ENCODE assay signal across 14 mouse cellular contexts in genomic region chr7:45867871-45868270, GRCm38 (mm10). TPM values are rescaled to one million over a fixed set of nuclear protein-coding genes. Genes with fewer than 3 reads are reported as not detected.
DNase-seq lines count a peak whose midpoint lies in the region; ATAC-seq and TF ChIP-seq lines count a peak whose summit lies in the region.
"Had no signal": no experiment of that assay in that cellular context is flagged by ENCODE, and none has a peak within 500 bp of the region (broad histone marks: within the 10 kb centered on the region; RNA-seq: fewer than 3 reads in every experiment).

No protein-coding gene starts in this region.

- no peaks in the 10 kb centered on the region for H3K9me3 ChIP-seq in neural tube, embryonic 12.5 days
- no peaks in the 10 kb centered on the region for H3K9me3 ChIP-seq in forebrain, embryonic 16.5 days (ENCODE audit: control insufficient read depth, low read length)
- H3K9me3 ChIP-seq in limb, embryonic 13.5 days, result no peaks in the 10 kb centered on the region
- H3K9me3 ChIP-seq: embryonic facial prominence, embryonic 15.5 days; limb, embryonic 12.5 days had no signal

- no peak overlapping the region for H3K4me3 ChIP-seq in neural tube, embryonic 12.5 days
- H3K4me3 ChIP-seq in forebrain, embryonic 16.5 days (replicated peaks; ENCODE audit: low read length), result no peak overlapping the region
- H3K4me3 ChIP-seq in limb, embryonic 13.5 days, result no peak overlapping the region; the same call in 1 of the 2 replicates
- H3K4me3 ChIP-seq in olfactory bulb, adult 2 months (ENCODE audit: insufficient read depth, low read depth, low read length), result peak overlapping the region; percentile 41
- H3K4me3 ChIP-seq: layer of hippocampus, adult 2 months had no signal

- no peak for DNase-seq in neural tube, embryonic 10.5 days (ENCODE audit: extremely low spot score, low spot score)
- no peak for DNase-seq in testis, postnatal 14 days (ENCODE audit: low spot score)
- DNase-seq in ovary, adult 18-20 months (ENCODE audit: low spot score), result no peak
- DNase-seq: gastrocnemius, postnatal 36 days; lung, postnatal 10 days; right cerebral cortex, postnatal 4 days had no signal

- peak overlapping the region; percentile 33; the same call in 1 of the 2 replicates for H3K9ac ChIP-seq in neural tube, embryonic 12.5 days
- no peak overlapping the region for H3K9ac ChIP-seq in forebrain, embryonic 16.5 days (replicated peaks; ENCODE audit: low read depth, low read length)
- H3K9ac ChIP-seq in limb, embryonic 13.5 days, result no peak overlapping the region
- H3K9ac ChIP-seq: embryonic facial prominence, embryonic 15.5 days had no signal

- 9% methylated on average over 2 of the region's 2 CpGs for WGBS in neural tube, embryonic 12.5 days
- WGBS in forebrain, embryonic 16.5 days, result 11% methylated on average over 2 of the region's 2 CpGs
- 23% methylated on average over 2 of the region's 2 CpGs for WGBS in limb, embryonic 13.5 days
- WGBS in olfactory bulb, adult 2 months, result 52% methylated on average over 2 of the region's 2 CpGs

- peaks cover 53% of the 10 kb centered on the region for H3K4me1 ChIP-seq in neural tube, embryonic 12.5 days
- peaks cover 42% of the 10 kb centered on the region for H3K4me1 ChIP-seq in forebrain, embryonic 16.5 days (replicated peaks; ENCODE audit: control insufficient read depth, insufficient read depth, low read length)
- peaks cover 36% of the 10 kb centered on the region for H3K4me1 ChIP-seq in limb, embryonic 13.5 days
- peaks cover 36% of the 10 kb centered on the region for H3K4me1 ChIP-seq in olfactory bulb, adult 2 months (ENCODE audit: control insufficient read depth, insufficient read depth, low read length)

- ATAC-seq in neural tube, embryonic 12.5 days (ENCODE audit: low FRiP score, low read depth), result no peak
- no peak for ATAC-seq in forebrain, embryonic 16.5 days
- ATAC-seq in limb, embryonic 13.5 days (ENCODE audit: low FRiP score, low read depth), result no peak
- ATAC-seq in cerebellum, adult (ENCODE audit: insufficient number of reproducible peaks, low FRiP score, low TSS enrichment), result no peak

- no peaks in the 10 kb centered on the region for H3K36me3 ChIP-seq in neural tube, embryonic 12.5 days
- no peaks in the 10 kb centered on the region for H3K36me3 ChIP-seq in forebrain, embryonic 16.5 days (ENCODE audit: control insufficient read depth, insufficient read depth)
- H3K36me3 ChIP-seq in limb, embryonic 13.5 days, result no peaks in the 10 kb centered on the region
- H3K36me3 ChIP-seq: embryonic facial prominence, embryonic 15.5 days; limb, embryonic 12.5 days had no signal

- peaks cover 64% of the 10 kb centered on the region for H3K27me3 ChIP-seq in neural tube, embryonic 12.5 days (replicated peaks)
- H3K27me3 ChIP-seq in forebrain, embryonic 16.5 days (replicated peaks; ENCODE audit: control insufficient read depth, insufficient read depth, low read length), result peaks cover 5% of the 10 kb centered on the region; the same call in 1 of the 2 replicates
- peaks cover 64% of the 10 kb centered on the region for H3K27me3 ChIP-seq in limb, embryonic 13.5 days

- TF ChIP-seq CTCF in olfactory bulb, adult 2 months (IDR thresholded peaks at IDR 0.05; ENCODE audit: insufficient read depth, low read depth, low read length), result no peak

- TF ChIP-seq POLR2A in olfactory bulb, adult 2 months (IDR thresholded peaks at IDR 0.05; ENCODE audit: insufficient read depth, low read depth, low read length), result no peak

- no peak overlapping the region for H3K27ac ChIP-seq in neural tube, embryonic 12.5 days
- H3K27ac ChIP-seq in forebrain, embryonic 16.5 days (ENCODE audit: low read length), result no peak overlapping the region
- no peak overlapping the region for H3K27ac ChIP-seq in limb, embryonic 13.5 days
- peak overlapping the region; percentile 32; the same call in 1 of the 2 replicates for H3K27ac ChIP-seq in olfactory bulb, adult 2 months (ENCODE audit: insufficient read depth, low read depth, low read length)
- H3K27ac ChIP-seq: embryonic facial prominence, embryonic 15.5 days; layer of hippocampus, adult 2 months; limb, embryonic 12.5 days had no signal

- peak overlapping the region; percentile 85 for H3K4me2 ChIP-seq in neural tube, embryonic 12.5 days (replicated peaks)
- peak overlapping the region; percentile 70 for H3K4me2 ChIP-seq in forebrain, embryonic 16.5 days (ENCODE audit: low read length)
- peak overlapping the region; percentile 76 for H3K4me2 ChIP-seq in limb, embryonic 13.5 days (replicated peaks)

RNA-seq across cellular contexts. Expression of gene Kdelr1, which starts 4.7 kb away (rescaled TPM):
- 41.8 and 54.4 TPM in 2 replicates for polyA plus RNA-seq in neural tube, embryonic 12.5 days (2016; fragmentation: Nextera tagmentation; extraction: Ambion mirVana)
- 41.8 TPM in 2 replicates for polyA plus RNA-seq in forebrain, embryonic 16.5 days (2015; fragmentation: Nextera tagmentation; extraction: Ambion mirVana)
- 69.4 and 73.7 TPM in 2 replicates for polyA plus RNA-seq in limb, embryonic 13.5 days (2015; fragmentation: Nextera tagmentation; extraction: Ambion mirVana)
- polyA plus RNA-seq in olfactory bulb, adult 2 months (2012; ENCODE audit: insufficient read depth, insufficient read length, low replicate concordance, missing spikeins), result not detected in 2 replicates

RNA-seq across cellular contexts. Expression of gene Grin2d, which starts 10.3 kb away (rescaled TPM):
- polyA plus RNA-seq in neural tube, embryonic 12.5 days (2016; fragmentation: Nextera tagmentation; extraction: Ambion mirVana), result 1.3 and 1.5 TPM in 2 replicates
- polyA plus RNA-seq in forebrain, embryonic 16.5 days (2015; fragmentation: Nextera tagmentation; extraction: Ambion mirVana), result 0.56 and 1.5 TPM in 2 replicates
- polyA plus RNA-seq in limb, embryonic 13.5 days (2015; fragmentation: Nextera tagmentation; extraction: Ambion mirVana), result 0.43 and 0.59 TPM in 2 replicates
- not detected in 2 replicates for polyA plus RNA-seq in olfactory bulb, adult 2 months (2012; ENCODE audit: insufficient read depth, insufficient read length, low replicate concordance, missing spikeins)

RNA-seq across cellular contexts. Expression of gene Syngr4, which starts 28.6 kb away (rescaled TPM):
- 0.22 and 0.56 TPM in 2 replicates for polyA plus RNA-seq in neural tube, embryonic 12.5 days (2016; fragmentation: Nextera tagmentation; extraction: Ambion mirVana)
- 0.63 TPM in 1 of 2 replicates, not detected in the other for polyA plus RNA-seq in forebrain, embryonic 16.5 days (2015; fragmentation: Nextera tagmentation; extraction: Ambion mirVana)
- polyA plus RNA-seq in limb, embryonic 13.5 days (2015; fragmentation: Nextera tagmentation; extraction: Ambion mirVana), result 0.43 and 0.46 TPM in 2 replicates
- not detected in 2 replicates for polyA plus RNA-seq in olfactory bulb, adult 2 months (2012; ENCODE audit: insufficient read depth, insufficient read length, low replicate concordance, missing spikeins)

RNA-seq across cellular contexts. Expression of gene Tmem143, which starts 28.9 kb away (rescaled TPM):
- 3.9 and 4.4 TPM in 2 replicates for polyA plus RNA-seq in neural tube, embryonic 12.5 days (2016; fragmentation: Nextera tagmentation; extraction: Ambion mirVana)
- 5.7 and 6.0 TPM in 2 replicates for polyA plus RNA-seq in forebrain, embryonic 16.5 days (2015; fragmentation: Nextera tagmentation; extraction: Ambion mirVana)
- polyA plus RNA-seq in limb, embryonic 13.5 days (2015; fragmentation: Nextera tagmentation; extraction: Ambion mirVana), result 4.9 and 5.2 TPM in 2 replicates
- polyA plus RNA-seq in olfactory bulb, adult 2 months (2012; ENCODE audit: insufficient read depth, insufficient read length, low replicate concordance, missing spikeins), result not detected in 2 replicates

RNA-seq across cellular contexts. Expression of gene Grwd1, which starts 37.1 kb away (rescaled TPM):
- polyA plus RNA-seq in neural tube, embryonic 12.5 days (2016; fragmentation: Nextera tagmentation; extraction: Ambion mirVana), result 48.3 and 50.7 TPM in 2 replicates
- polyA plus RNA-seq in forebrain, embryonic 16.5 days (2015; fragmentation: Nextera tagmentation; extraction: Ambion mirVana), result 45.3 and 46.1 TPM in 2 replicates
- 69.1 and 71.6 TPM in 2 replicates for polyA plus RNA-seq in limb, embryonic 13.5 days (2015; fragmentation: Nextera tagmentation; extraction: Ambion mirVana)
- polyA plus RNA-seq in olfactory bulb, adult 2 months (2012; ENCODE audit: insufficient read depth, insufficient read length, low replicate concordance, missing spikeins), result not detected in 2 replicates

Comparison
In these comparisons a context has a peak if more than half of its experiments do, and no peak if none do; other contexts are left out.
1. RNA of gene Kdelr1, which starts 4.7 kb away (polyA plus RNA-seq): 69.4 to 73.7 TPM in limb, embryonic 13.5 days, 41.8 TPM in forebrain, embryonic 16.5 days and 41.8 to 54.4 TPM in neural tube, embryonic 12.5 days; not detected in olfactory bulb, adult 2 months; every median in the first group is over 10 times any median in the second.
2. Peak in every context shown above with its lines, with median percentiles within 50 percentile points of each other: H3K4me2 ChIP-seq.